Mouse (Mus musculus) liver, embryonic 15.5 days (tissue): ENCODE results near the gene Susd6. TPM values are rescaled to one million over a fixed set of nuclear protein-coding genes. Genes with fewer than 3 reads are reported as not detected.

Experiments
- ATAC-seq: fragments of 200-750 bp; cut with Nextera tagmentation; 2 replicates; pipeline ENCODE4 v1.8.0; 2017; ENCODE audit warnings: moderate number of reproducible peaks, mild to moderate bottlenecking, moderate library complexity; ENCODE audit not compliant: insufficient read depth
- H3K27ac ChIP-seq: fragments of 300-500 bp; sonication (generic); replicated peaks from 2 replicates; pipeline ENCODE4 v1.5.1; 2015; ENCODE audit warnings: mild to moderate bottlenecking, inconsistent platforms
- H3K27me3 ChIP-seq: fragments of 300-500 bp; sonication (generic); 2 replicates; pipeline ENCODE4 v1.6.1; 2015; ENCODE audit warnings: mild to moderate bottlenecking, inconsistent platforms
- H3K36me3 ChIP-seq: fragments of 300-500 bp; sonication (generic); replicated peaks from 2 replicates; pipeline ENCODE4 v1.6.1; 2015; ENCODE audit warnings: moderate library complexity, mild to moderate bottlenecking, inconsistent platforms
- H3K4me1 ChIP-seq: fragments of 300-500 bp; sonication (generic); replicated peaks from 2 replicates; pipeline ENCODE4 v1.6.1; 2015; ENCODE audit warnings: inconsistent platforms
- H3K4me2 ChIP-seq: fragments of 300-500 bp; sonication (generic); 2 replicates; pipeline ENCODE4 v1.6.1; 2015; ENCODE audit warnings: moderate library complexity, mild to moderate bottlenecking, inconsistent platforms
- H3K4me3 ChIP-seq: fragments of 300-500 bp; sonication (generic); replicated peaks from 2 replicates; pipeline ENCODE4 v1.5.1; 2015; ENCODE audit warnings: mild to moderate bottlenecking, inconsistent platforms
- H3K9ac ChIP-seq: fragments of 300-500 bp; sonication (generic); 2 replicates; pipeline ENCODE4 v1.6.1; 2015; ENCODE audit warnings: moderate library complexity, mild to moderate bottlenecking, inconsistent platforms
- H3K9me3 ChIP-seq: fragments of 300-500 bp; sonication (generic); replicated peaks from 2 replicates; pipeline ENCODE4 v1.6.1; 2016; ENCODE audit warnings: inconsistent platforms
- WGBS: fragments of 180-500 bp; shearing (Covaris S2); methylation state at CpG from one replicate; pipeline ENCODE4 v1.1.7; 2015; ENCODE audit warnings: mixed read lengths; ENCODE audit not compliant: insufficient replicate concordance; 5-methylcytosine and 5-hydroxymethylcytosine counted together
- polyA plus RNA-seq: library from polyadenylated mRNA; unstranded; fragments of >200 nt; fragmentation: Nextera tagmentation; extraction: Ambion mirVana; gene quantifications from 2 replicates; pipeline ENCODE4 v1.2.1, GENCODE M21; 2015

The Susd6 gene
- polyA plus RNA-seq, 1 experiment from 2014 or later: 13.7 TPM

- Histone ChIP-seq H3K4me2 (no peak overlapping the region), H3K36me3 (no peaks in the 10 kb centered on the region), H3K9ac (no peak overlapping the region), H3K4me1 (peaks cover 63% of the 10 kb centered on the region), H3K4me3 (no peak overlapping the region), H3K27me3 (peaks cover 11% of the 10 kb centered on the region), H3K9me3 (no peaks in the 10 kb centered on the region), H3K27ac (peak overlapping the region; percentile 66)
- no peak for ATAC-seq
- 54% methylated on average over 3 of the region's 3 CpGs for WGBS
Measured at GRCm38 (mm10) chr12:80928881-80929280, 138.6 kb downstream of the Susd6 start.

- H3K27me3 ChIP-seq: no peaks in the 10 kb centered on the region
- 27% methylated on average over 7 of the region's 7 CpGs for WGBS
- no peak overlapping the region for H3K4me3 ChIP-seq
- H3K4me1 ChIP-seq: peaks cover 59% of the 10 kb centered on the region
- H3K4me2 ChIP-seq: peak overlapping the region; percentile 39
- H3K27ac ChIP-seq: peak overlapping the region; percentile 83
- no peaks in the 10 kb centered on the region for H3K36me3 ChIP-seq
- ATAC-seq: peak; percentile 88
- H3K9ac ChIP-seq: no peak overlapping the region
- no peaks in the 10 kb centered on the region for H3K9me3 ChIP-seq
Measured at GRCm38 (mm10) chr12:80930141-80930540, 139.8 kb downstream of the Susd6 start.

Other genes starting within 250 kb of the Susd6 start
- gene Slc39a9, start 146.6 kb upstream of the Susd6 start, polyA plus RNA-seq: 10.8 and 12.1 TPM in 2 replicates
- gene Erh, start 146.2 kb upstream of the Susd6 start, polyA plus RNA-seq: 103 and 115 TPM in 2 replicates
- 0.18 and 0.30 TPM in 2 replicates for gene Plekhd1, start 97.9 kb upstream of the Susd6 start, polyA plus RNA-seq
- gene Ccdc177, start 29.8 kb upstream of the Susd6 start, polyA plus RNA-seq: not detected in 2 replicates
- 283 and 287 TPM in 2 replicates for gene Srsf5, start 155.0 kb downstream of the Susd6 start, polyA plus RNA-seq
- gene Slc10a1, start 178.2 kb downstream of the Susd6 start, polyA plus RNA-seq: 12.9 and 21.9 TPM in 2 replicates
- 9.5 and 11.2 TPM in 2 replicates for gene Smoc1, start 236.3 kb downstream of the Susd6 start, polyA plus RNA-seq